Mouse (Mus musculus): Measurements from ENCODE around the gene Myo16. TPM values are rescaled to one million over a fixed set of nuclear protein-coding genes. Genes with fewer than 3 reads are reported as not detected.
A peak's percentile ranks its signal among the peaks of the same experiment; 100 is the strongest.

Myo16 gene
- polyA plus RNA-seq, 1 experiment from 2014 or later = 3.9 TPM

GRCm38 (mm10) chr8:10190607-10191006 lies 36.9 kb downstream of the Myo16 start:
- H3K4me1 ChIP-seq (replicated peaks) = no peaks in the 10 kb centered on the region
- no peaks in the 10 kb centered on the region for H3K9me3 ChIP-seq
- peaks cover 3% of the 10 kb centered on the region; the same call in 1 of the 2 replicates for H3K27me3 ChIP-seq
- H3K4me3 ChIP-seq = no peak overlapping the region
- no peak overlapping the region for H3K9ac ChIP-seq
- no peak overlapping the region for H3K27ac ChIP-seq (replicated peaks)
- 84% methylated on average over 6 of the region's 6 CpGs for WGBS
- no peak overlapping the region for H3K4me2 ChIP-seq
- ATAC-seq (ENCODE audit: low read depth) = no peak
- H3K36me3 ChIP-seq = no peaks in the 10 kb centered on the region

- Histone ChIP-seq H3K4me3 (no peak overlapping the region), H3K27me3 (peaks cover 12% of the 10 kb centered on the region; the same call in 1 of the 2 replicates), H3K36me3 (no peaks in the 10 kb centered on the region), H3K9ac (no peak overlapping the region), H3K9me3 (no peaks in the 10 kb centered on the region), H3K27ac (replicated peaks) (no peak overlapping the region), H3K4me1 (replicated peaks) (peaks cover 21% of the 10 kb centered on the region), H3K4me2 (no peak overlapping the region)
- 34% methylated on average over 7 of the region's 7 CpGs for WGBS
- ATAC-seq (ENCODE audit: low read depth) = peak; percentile 78
Measured at GRCm38 (mm10) chr8:10198164-10198563, 44.5 kb downstream of the Myo16 start.

GRCm38 (mm10) chr8:10199301-10199700 lies 45.6 kb downstream of the Myo16 start:
- Histone ChIP-seq H3K4me1 (replicated peaks) (peaks cover 21% of the 10 kb centered on the region), H3K27ac (replicated peaks) (no peak overlapping the region), H3K4me3 (no peak overlapping the region), H3K27me3 (peaks cover 12% of the 10 kb centered on the region; the same call in 1 of the 2 replicates), H3K36me3 (no peaks in the 10 kb centered on the region), H3K9ac (no peak overlapping the region), H3K9me3 (no peaks in the 10 kb centered on the region), H3K4me2 (no peak overlapping the region)
- WGBS = 77% methylated on average over 5 of the region's 5 CpGs
- no peak for ATAC-seq (ENCODE audit: low read depth)

- 77% methylated on average over 8 of the region's 8 CpGs for WGBS
- Histone ChIP-seq H3K9me3 (no peaks in the 10 kb centered on the region), H3K36me3 (no peaks in the 10 kb centered on the region), H3K27ac (replicated peaks) (no peak overlapping the region), H3K4me1 (replicated peaks) (peaks cover 21% of the 10 kb centered on the region), H3K4me2 (no peak overlapping the region), H3K27me3 (peaks cover 12% of the 10 kb centered on the region; the same call in 1 of the 2 replicates), H3K4me3 (no peak overlapping the region), H3K9ac (no peak overlapping the region)
- no peak for ATAC-seq (ENCODE audit: low read depth)
Measured at GRCm38 (mm10) chr8:10200042-10200441, 46.3 kb downstream of the Myo16 start.

- Histone ChIP-seq H3K27me3 (no peaks in the 10 kb centered on the region), H3K9ac (no peak overlapping the region), H3K4me1 (replicated peaks) (peaks cover 11% of the 10 kb centered on the region), H3K36me3 (no peaks in the 10 kb centered on the region), H3K4me3 (no peak overlapping the region), H3K4me2 (no peak overlapping the region), H3K9me3 (no peaks in the 10 kb centered on the region), H3K27ac (replicated peaks) (no peak overlapping the region)
- WGBS = 40% methylated on average over 3 of the region's 3 CpGs
- ATAC-seq (ENCODE audit: low read depth) = no peak
Measured at GRCm38 (mm10) chr8:10215023-10215422, 61.3 kb downstream of the Myo16 start.

- no peaks in the 10 kb centered on the region for H3K36me3 ChIP-seq
Measured at GRCm38 (mm10) chr8:10219761-10220276, 66.1 kb downstream of the Myo16 start.

GRCm38 (mm10) chr8:10222770-10223169 lies 69.1 kb downstream of the Myo16 start:
- H3K36me3 ChIP-seq = 0 out of 2 replicates have a peak, but pooled peaks cover 3% of the 10 kb centered on the region
- WGBS = 62% methylated on average over 2 of the region's 2 CpGs
- H3K4me3 ChIP-seq = no peak overlapping the region
- ATAC-seq (ENCODE audit: low read depth) = no peak
- H3K27me3 ChIP-seq = no peaks in the 10 kb centered on the region
- H3K4me1 ChIP-seq (replicated peaks) = peaks cover 31% of the 10 kb centered on the region
- no peak overlapping the region for H3K4me2 ChIP-seq
- H3K9me3 ChIP-seq = no peaks in the 10 kb centered on the region
- no peak overlapping the region for H3K27ac ChIP-seq (replicated peaks)
- H3K9ac ChIP-seq = no peak overlapping the region

More at GRCm38 (mm10) chr8:10219761-10220276, 66.1 kb downstream of the Myo16 start:
- Histone ChIP-seq H3K27me3 (no peaks in the 10 kb centered on the region), H3K27ac (replicated peaks) (no peak overlapping the region), H3K9ac (no peak overlapping the region), H3K4me3 (no peak overlapping the region), H3K4me1 (replicated peaks) (peaks cover 26% of the 10 kb centered on the region), H3K4me2 (no peak overlapping the region), H3K9me3 (no peaks in the 10 kb centered on the region)
- no peak for ATAC-seq (ENCODE audit: low read depth)
- WGBS = 37% methylated on average over 5 of the region's 5 CpGs

- Histone ChIP-seq H3K4me3 (no peak overlapping the region), H3K9me3 (no peaks in the 10 kb centered on the region), H3K27ac (replicated peaks) (peak overlapping the region; percentile 77), H3K4me1 (replicated peaks) (peaks cover 31% of the 10 kb centered on the region), H3K36me3 (0 out of 2 replicates have a peak, but pooled peaks cover 3% of the 10 kb centered on the region), H3K9ac (no peak overlapping the region), H3K27me3 (no peaks in the 10 kb centered on the region), H3K4me2 (peak overlapping the region; percentile 26)
- peak; percentile 52 for ATAC-seq (ENCODE audit: low read depth)
- WGBS = 19% methylated on average over 6 of the region's 6 CpGs
Measured at GRCm38 (mm10) chr8:10223528-10224194, 70.0 kb downstream of the Myo16 start.

GRCm38 (mm10) chr8:10224305-10224971 lies 70.7 kb downstream of the Myo16 start:
- H3K4me1 ChIP-seq (replicated peaks) = peaks cover 27% of the 10 kb centered on the region
- ATAC-seq (ENCODE audit: low read depth) = peak; percentile 85
- peak overlapping the region; percentile 77 for H3K27ac ChIP-seq (replicated peaks)
- WGBS = 30% methylated on average over 10 of the region's 10 CpGs
- H3K9ac ChIP-seq = no peak overlapping the region
- no peaks in the 10 kb centered on the region for H3K9me3 ChIP-seq
- H3K4me2 ChIP-seq = peak overlapping the region; percentile 26
- no peaks in the 10 kb centered on the region for H3K27me3 ChIP-seq
- no peak overlapping the region for H3K4me3 ChIP-seq
- H3K36me3 ChIP-seq = 0 out of 2 replicates have a peak, but pooled peaks cover 3% of the 10 kb centered on the region

- Histone ChIP-seq H3K27ac (replicated peaks) (no peak overlapping the region), H3K4me1 (replicated peaks) (peaks cover 22% of the 10 kb centered on the region), H3K9ac (no peak overlapping the region), H3K9me3 (no peaks in the 10 kb centered on the region), H3K36me3 (0 out of 2 replicates have a peak, but pooled peaks cover 3% of the 10 kb centered on the region), H3K4me3 (no peak overlapping the region), H3K27me3 (no peaks in the 10 kb centered on the region), H3K4me2 (no peak overlapping the region)
- no peak for ATAC-seq (ENCODE audit: low read depth)
- 45% methylated on average over 2 of the region's 2 CpGs for WGBS
Measured at GRCm38 (mm10) chr8:10225018-10225417, 71.3 kb downstream of the Myo16 start.

- Histone ChIP-seq H3K4me3 (no peak overlapping the region), H3K9ac (no peak overlapping the region), H3K27me3 (no peaks in the 10 kb centered on the region), H3K4me2 (no peak overlapping the region), H3K4me1 (replicated peaks) (peaks cover 13% of the 10 kb centered on the region; the same call in 1 of the 2 replicates), H3K36me3 (0 out of 2 replicates have a peak, but pooled peaks cover 3% of the 10 kb centered on the region), H3K27ac (replicated peaks) (no peak overlapping the region), H3K9me3 (no peaks in the 10 kb centered on the region)
- WGBS = 58% methylated on average over 8 of the region's 8 CpGs
- ATAC-seq (ENCODE audit: low read depth) = no peak
Measured at GRCm38 (mm10) chr8:10230746-10231369, 77.1 kb downstream of the Myo16 start.

GRCm38 (mm10) chr8:10234516-10234915 lies 80.8 kb downstream of the Myo16 start:
- no peak overlapping the region for H3K4me2 ChIP-seq
- no peak overlapping the region for H3K4me3 ChIP-seq
- H3K27ac ChIP-seq (replicated peaks) = no peak overlapping the region
- 84% methylated on average over 2 of the region's 2 CpGs for WGBS
- H3K4me1 ChIP-seq (replicated peaks) = peaks cover 13% of the 10 kb centered on the region; the same call in 1 of the 2 replicates
- no peak for ATAC-seq (ENCODE audit: low read depth)
- no peaks in the 10 kb centered on the region for H3K9me3 ChIP-seq
- H3K27me3 ChIP-seq = no peaks in the 10 kb centered on the region
- no peaks in the 10 kb centered on the region for H3K36me3 ChIP-seq
- no peak overlapping the region for H3K9ac ChIP-seq

All from neural tube, embryonic 13.5 days (tissue).